Mouse (Mus musculus) liver, embryonic 14.5 days (tissue): Measurements from ENCODE around the gene Aacs.

Experiments used
- CTCF ChIP-seq: IDR thresholded peaks from 2 replicates; pipeline ENCODE4 v1.5.1; 2016; ENCODE audit warnings: antibody characterized with exemption, low read depth, control low read depth
- EP300 ChIP-seq: IDR thresholded peaks from 2 replicates; pipeline ENCODE4 v1.6.1; 2016; ENCODE audit warnings: antibody characterized with exemption, low read depth

GRCm38 (mm10) chr5:125475601-125476285, at the start of gene Aacs:
- TF ChIP-seq CTCF: no peak
- TF ChIP-seq EP300: peak; percentile 86
